Mouse (Mus musculus) CH12.LX (cell line): ENCODE measurements at regions not wholly inside any gene's neighbourhood (a gene's known extent, or its start where the extent isn't known, plus 50 kb on each side); places are given as distances from the start of the nearest gene placed in this dataset.

Experiments
- DNase-seq: peaks from one replicate; pipeline ENCODE4 v3.0.0-alpha.2; 2013; ENCODE audit errors: extremely low read depth
- H3K27ac ChIP-seq: 2 replicates; pipeline ENCODE4 v1.5.1; 2012; ENCODE audit warnings: low read depth, mild to moderate bottlenecking, control low read depth, moderate library complexity; ENCODE audit not compliant: insufficient read depth
- H3K27me3 ChIP-seq: replicated peaks from 2 replicates; pipeline ENCODE3; 2012; ENCODE audit warnings: inconsistent platforms
- H3K36me3 ChIP-seq, 2 experiments: replicated peaks in 1 of 2; 2 replicates each; pipeline versions ENCODE3 to v1.6.1; 2012; ENCODE audit warnings: inconsistent platforms in 1 of 2, low read length in 1 of 2, mild to moderate bottlenecking in 1 of 2, mixed read lengths in 1 of 2, moderate library complexity in 1 of 2; ENCODE audit not compliant: control insufficient read depth in 1 of 2, insufficient read depth in 1 of 2
- H3K4me1 ChIP-seq, 2 experiments: 2 replicates each; pipeline ENCODE4 v1.6.1; 2012; ENCODE audit warnings: inconsistent platforms in 1 of 2, moderate library complexity in 1 of 2; ENCODE audit not compliant: insufficient read depth in 2 of 2, control insufficient read depth in 1 of 2
- H3K4me2 ChIP-seq: 2 replicates; pipeline ENCODE4 v1.6.1; 2012; ENCODE audit warnings: low read depth, mild to moderate bottlenecking, control low read depth; ENCODE audit not compliant: poor library complexity, insufficient read depth, severe bottlenecking
- H3K4me3 ChIP-seq, 3 experiments: fragments of 150-350 bp in 1 of 3; sonication (generic) in 1 of 3; replicated peaks in 1 of 3; 2 replicates each; pipeline versions ENCODE3 to v1.5.1; 2011 to 2012; ENCODE audit warnings: low read depth in 2 of 3, low read length in 2 of 3, mild to moderate bottlenecking in 2 of 3, moderate library complexity in 2 of 3, control low read depth in 1 of 3, improper control_type of control experiment in 1 of 3, inconsistent platforms in 1 of 3, mixed read lengths in 1 of 3; ENCODE audit not compliant: poor library complexity in 1 of 3
- H3K79me2 ChIP-seq: replicated peaks from 2 replicates; pipeline ENCODE4 v1.6.1; 2012; ENCODE audit warnings: mild to moderate bottlenecking, moderate library complexity; ENCODE audit not compliant: control insufficient read depth, poor library complexity, insufficient read depth, severe bottlenecking; ENCODE audit errors: extremely low read depth
- H3K9ac ChIP-seq: 2 replicates; pipeline ENCODE4 v1.6.1; 2012; ENCODE audit warnings: low read depth, mild to moderate bottlenecking, control low read depth, moderate library complexity; ENCODE audit not compliant: insufficient read depth
- H3K9me3 ChIP-seq: replicated peaks from 2 replicates; pipeline ENCODE3; 2012; ENCODE audit warnings: low read length, inconsistent platforms, mixed read lengths
- BHLHE40 ChIP-seq: IDR thresholded peaks from 2 replicates; pipeline ENCODE4 v1.6.1; 2011; ENCODE audit warnings: mild to moderate bottlenecking, low read depth, low read length, improper control_type of control experiment
- CHD2 ChIP-seq: IDR thresholded peaks from 2 replicates; pipeline ENCODE4 v1.6.1; 2011; ENCODE audit warnings: low read length, improper control_type of control experiment
- E2F4 ChIP-seq: IDR thresholded peaks from 2 replicates; pipeline ENCODE4 v1.6.1; 2011; ENCODE audit warnings: low read depth, low read length, improper control_type of control experiment; ENCODE audit not compliant: insufficient replicate concordance
- EP300 ChIP-seq: IDR thresholded peaks from 2 replicates; pipeline ENCODE4 v1.6.1; 2011; ENCODE audit warnings: low read length, improper control_type of control experiment
- ETS1 ChIP-seq: conservative IDR thresholded peaks from 2 replicates; pipeline ENCODE4 v1.6.1; 2012; ENCODE audit warnings: low read depth, mild to moderate bottlenecking, inconsistent platforms, low read length, improper control_type of control experiment, moderate library complexity
- HCFC1 ChIP-seq: IDR thresholded peaks from 2 replicates; pipeline ENCODE4 v1.6.1; 2012; ENCODE audit warnings: low read depth, mild to moderate bottlenecking, inconsistent platforms, low read length, improper control_type of control experiment
- JUN ChIP-seq: IDR thresholded peaks from 2 replicates; pipeline ENCODE4 v1.6.1; 2011; ENCODE audit warnings: low read depth, mild to moderate bottlenecking, low read length, improper control_type of control experiment, moderate library complexity; ENCODE audit not compliant: insufficient read depth
- JUND ChIP-seq: conservative IDR thresholded peaks from 2 replicates; pipeline ENCODE4 v1.6.1; 2011; ENCODE audit warnings: low read depth, low read length, improper control_type of control experiment
- MAFK ChIP-seq: IDR thresholded peaks from 2 replicates; pipeline ENCODE4 v1.6.1; 2011; ENCODE audit warnings: low read length, improper control_type of control experiment; ENCODE audit not compliant: insufficient replicate concordance
- MEF2A ChIP-seq: IDR thresholded peaks from 2 replicates; pipeline ENCODE4 v1.6.1; 2014; ENCODE audit warnings: low read depth, mild to moderate bottlenecking, inconsistent platforms, low read length, improper control_type of control experiment, borderline replicate concordance
- NELFE ChIP-seq: IDR thresholded peaks from 2 replicates; pipeline ENCODE4 v1.6.1; 2011; ENCODE audit warnings: low read depth, low read length, improper control_type of control experiment
- POLR2AphosphoS2 ChIP-seq: IDR thresholded peaks from 2 replicates; pipeline ENCODE4 v1.6.1; 2011; ENCODE audit warnings: low read depth, low read length, improper control_type of control experiment
- RCOR1 ChIP-seq: conservative IDR thresholded peaks from 2 replicates; pipeline ENCODE4 v1.6.1; 2012; ENCODE audit warnings: low read depth, mild to moderate bottlenecking, inconsistent platforms, low read length, improper control_type of control experiment
- TBP ChIP-seq: conservative IDR thresholded peaks from 2 replicates; pipeline ENCODE4 v1.6.1; 2011; ENCODE audit warnings: low read depth, low read length, improper control_type of control experiment
- USF1 ChIP-seq: IDR thresholded peaks from 2 replicates; pipeline ENCODE4 v1.6.1; 2014; ENCODE audit warnings: low read depth, mild to moderate bottlenecking, inconsistent platforms, low read length, improper control_type of control experiment
- USF2 ChIP-seq: conservative IDR thresholded peaks from 2 replicates; pipeline ENCODE4 v1.6.1; 2011; ENCODE audit warnings: low read depth, low read length, improper control_type of control experiment
- ZKSCAN1 ChIP-seq: IDR thresholded peaks from 2 replicates; pipeline ENCODE4 v1.6.1; 2012; ENCODE audit warnings: low read depth, inconsistent platforms, low read length, improper control_type of control experiment, borderline replicate concordance
- ZMIZ1 ChIP-seq: IDR thresholded peaks from 2 replicates; pipeline ENCODE4 v1.6.1; 2012; ENCODE audit warnings: low read depth, mild to moderate bottlenecking, inconsistent platforms, low read length, improper control_type of control experiment
- dilution Hi-C: fragments of 300-500 bp; cut with MboI; formaldehyde crosslinking; loops from 2 replicates; pipeline ENCODE4 v1.14.3; 2020; ENCODE audit warnings: low sequenced_read_pairs; ENCODE audit not compliant: extremely low pct_unique_long_range_greater_than_20kb, extremely low pct_ligation_motif_present
- in situ Hi-C: fragments of 300-500 bp; cut with MboI; formaldehyde crosslinking; loops from 3 replicates; pipeline ENCODE4 v1.14.3; 2019; ENCODE audit warnings: low sequenced_read_pairs, low pct_ligation_motif_present, low pct_unique_long_range_greater_than_20kb, mixed read lengths

DNA sequence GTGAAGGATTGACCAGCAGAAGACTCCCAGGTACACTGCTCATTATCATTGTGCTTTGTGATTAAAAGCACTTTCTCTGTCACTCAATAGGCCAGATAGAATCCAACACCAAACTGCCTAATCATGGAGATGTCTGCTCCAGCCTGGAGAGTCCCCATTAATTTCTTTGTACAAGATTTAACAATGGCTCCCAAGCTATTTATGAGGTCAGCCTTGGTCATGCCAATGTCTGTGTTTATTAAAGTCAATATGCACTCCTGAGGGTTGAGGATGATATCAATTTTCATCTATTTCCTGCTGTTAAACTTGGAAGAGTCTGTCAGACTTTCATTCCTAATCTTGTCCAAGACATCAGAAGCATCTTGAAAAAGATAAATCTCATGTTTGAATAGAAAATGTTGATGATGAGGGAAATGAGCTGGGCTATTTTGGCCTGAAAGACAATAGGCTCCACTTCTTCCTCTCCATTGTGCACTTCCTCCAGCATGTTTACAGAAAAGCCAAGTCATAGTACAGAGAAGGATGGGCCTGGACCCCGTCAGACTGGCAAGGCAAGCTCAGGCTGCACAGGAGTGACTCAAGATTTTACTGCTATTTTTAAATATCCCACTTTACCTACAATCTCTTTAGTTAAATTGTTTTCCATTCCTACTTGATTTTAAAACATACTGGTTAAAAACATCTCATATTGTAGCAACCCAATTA lies 310.3 kb upstream of the Edil3 start:
- Histone ChIP-seq H3K9me3 (no peaks in the 10 kb centered on the region), H3K79me2 (no peaks in the 10 kb centered on the region), H3K9ac (no peak overlapping the region), H3K27me3 (no peaks in the 10 kb centered on the region), H3K4me3 (no peak overlapping the region), H3K27ac (no peak overlapping the region), H3K4me1 (no peaks in the 10 kb centered on the region), H3K4me2 (no peak overlapping the region), H3K36me3 (no peaks in the 10 kb centered on the region)
- DNase-seq, result no peak
- dilution Hi-C loops (no loop called here), in situ Hi-C loops (no loop called here)
- TF ChIP-seq JUND (no peak), NELFE (no peak), ZKSCAN1 (no peak), CHD2 (no peak), RCOR1 (no peak), ETS1 (no peak), HCFC1 (no peak)

- no peak overlapping the region for H3K4me2 ChIP-seq
- peaks cover 6% of the 10 kb centered on the region for H3K9me3 ChIP-seq
- no peak overlapping the region for H3K27ac ChIP-seq
- dilution Hi-C loops, result no loop called here
- no peak overlapping the region for H3K9ac ChIP-seq
- no peaks in the 10 kb centered on the region for H3K4me1 ChIP-seq
- H3K4me3 ChIP-seq, result no peak overlapping the region
- H3K27me3 ChIP-seq, result no peaks in the 10 kb centered on the region
- in situ Hi-C loops, result no loop called here
- H3K79me2 ChIP-seq, result no peaks in the 10 kb centered on the region
- TF ChIP-seq USF1 (no peak), MAFK (no peak), POLR2AphosphoS2 (no peak), RCOR1 (no peak), MEF2A (no peak), USF2 (no peak), ZMIZ1 (no peak), EP300 (no peak), CHD2 (no peak), BHLHE40 (no peak), JUN (no peak), TBP (no peak), E2F4 (no peak), ETS1 (no peak)
- DNase-seq, result no peak
- H3K36me3 ChIP-seq, result no peaks in the 10 kb centered on the region
Measured at GRCm38 (mm10) chr13:88534796-88535195, 286.5 kb upstream of the Edil3 start.
